Mouse (Mus musculus): ENCODE measurements around the gene Ctcf. TPM values are rescaled to one million over a fixed set of nuclear protein-coding genes. Genes with fewer than 3 reads are reported as not detected.
A peak's percentile ranks its signal among the peaks of the same experiment; 100 is the strongest.

Gene Ctcf
- polyA plus RNA-seq, 1 experiment from 2014 or later, result 101 TPM

DNA sequence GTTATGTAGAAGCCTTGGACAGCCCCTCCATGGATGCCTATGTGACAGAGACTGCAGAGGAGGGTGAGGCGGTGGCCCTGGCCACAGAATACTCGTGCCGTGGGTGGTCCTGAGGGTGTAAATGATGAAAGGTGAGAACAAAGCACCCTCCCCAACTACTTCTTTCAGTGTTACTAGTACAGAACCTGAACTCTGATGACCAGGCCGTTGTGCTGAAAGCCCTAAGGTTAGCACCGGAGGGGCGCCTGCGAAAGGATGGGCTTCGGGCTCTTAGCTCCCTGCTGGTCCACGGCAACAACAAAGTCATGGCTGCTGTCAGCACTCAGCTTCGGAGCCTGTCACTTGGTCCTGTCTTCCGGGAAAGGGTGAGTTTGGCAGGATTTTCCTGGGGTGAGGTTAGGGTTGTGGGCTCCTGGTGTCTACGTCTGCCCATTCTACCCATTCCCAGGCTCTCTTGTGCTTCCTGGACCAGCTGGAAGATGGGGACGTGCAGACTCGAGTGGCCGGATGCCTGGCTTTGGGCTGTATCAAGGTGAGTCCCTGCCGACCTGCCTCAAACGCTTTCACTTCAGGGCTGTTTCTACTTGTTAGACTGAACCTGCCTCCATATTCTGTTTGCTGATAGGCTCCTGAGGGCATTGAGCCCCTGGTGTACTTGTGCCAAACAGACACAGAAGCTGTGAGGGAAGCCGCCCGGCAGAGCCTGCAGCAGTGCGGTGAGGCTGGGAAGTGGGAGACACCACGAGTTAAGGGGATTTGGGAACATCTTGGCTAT, 15.2 kb upstream of the Ctcf start:
- no peak overlapping the region for H3K9ac ChIP-seq (replicated peaks; ENCODE audit: low read depth, low read length)
- no peaks in the 10 kb centered on the region for H3K27me3 ChIP-seq (ENCODE audit: control insufficient read depth, insufficient read depth, low read length)
- 90% methylated on average over 21 of the region's 21 CpGs for WGBS
- no peak overlapping the region for H3K27ac ChIP-seq (ENCODE audit: low read length)
- no peak overlapping the region for H3K4me3 ChIP-seq (ENCODE audit: low read depth, low read length)
- peaks cover 17% of the 10 kb centered on the region for H3K4me1 ChIP-seq (ENCODE audit: control insufficient read depth, insufficient read depth, low read length)
- H3K9me3 ChIP-seq (ENCODE audit: control insufficient read depth, low read depth, low read length), result no peaks in the 10 kb centered on the region
- no peak overlapping the region for H3K4me2 ChIP-seq (replicated peaks; ENCODE audit: low read depth, low read length)
- peaks cover 56% of the 10 kb centered on the region for H3K36me3 ChIP-seq (ENCODE audit: control insufficient read depth, insufficient read depth, low read length)
- no peak for ATAC-seq (ENCODE audit: insufficient number of reproducible peaks, insufficient read depth, low FRiP score, low read depth)

DNA sequence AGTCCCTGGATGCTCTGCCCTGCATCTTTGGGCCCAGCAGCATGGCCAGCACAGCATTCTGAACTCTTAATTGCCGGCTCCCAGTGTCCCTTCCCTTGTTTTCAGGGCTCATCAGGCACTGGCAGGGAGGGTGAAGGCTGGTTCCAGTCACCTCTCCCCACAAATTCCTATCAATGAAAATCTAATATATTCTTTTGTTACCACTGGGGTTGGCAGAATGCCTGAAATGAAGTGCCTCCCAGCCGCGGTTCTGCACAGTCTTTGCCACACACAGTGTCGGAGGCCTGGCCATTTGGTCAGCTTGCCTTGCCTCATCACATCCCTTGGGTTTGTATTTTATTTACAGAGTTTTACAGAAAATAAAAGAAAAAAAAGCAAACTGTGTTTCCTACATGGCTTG, 14.5 kb upstream of the Ctcf start:
- Histone ChIP-seq H3K4me1 (ENCODE audit: control insufficient read depth, insufficient read depth, low read length) (peaks cover 17% of the 10 kb centered on the region), H3K9ac (replicated peaks; ENCODE audit: low read depth, low read length) (no peak overlapping the region), H3K27ac (ENCODE audit: low read length) (peak overlapping the region; percentile 1; the same call in 1 of the 2 replicates), H3K4me3 (ENCODE audit: low read depth, low read length) (no peak overlapping the region), H3K27me3 (ENCODE audit: control insufficient read depth, insufficient read depth, low read length) (no peaks in the 10 kb centered on the region), H3K9me3 (ENCODE audit: control insufficient read depth, low read depth, low read length) (no peaks in the 10 kb centered on the region), H3K36me3 (ENCODE audit: control insufficient read depth, insufficient read depth, low read length) (peaks cover 51% of the 10 kb centered on the region), H3K4me2 (replicated peaks; ENCODE audit: low read depth, low read length) (no peak overlapping the region)
- 69% methylated on average over 4 of the region's 4 CpGs for WGBS
- ATAC-seq (ENCODE audit: insufficient number of reproducible peaks, insufficient read depth, low FRiP score, low read depth), result 0 out of 2 replicates have a peak, but pooled peaks have one; percentile 7

DNA sequence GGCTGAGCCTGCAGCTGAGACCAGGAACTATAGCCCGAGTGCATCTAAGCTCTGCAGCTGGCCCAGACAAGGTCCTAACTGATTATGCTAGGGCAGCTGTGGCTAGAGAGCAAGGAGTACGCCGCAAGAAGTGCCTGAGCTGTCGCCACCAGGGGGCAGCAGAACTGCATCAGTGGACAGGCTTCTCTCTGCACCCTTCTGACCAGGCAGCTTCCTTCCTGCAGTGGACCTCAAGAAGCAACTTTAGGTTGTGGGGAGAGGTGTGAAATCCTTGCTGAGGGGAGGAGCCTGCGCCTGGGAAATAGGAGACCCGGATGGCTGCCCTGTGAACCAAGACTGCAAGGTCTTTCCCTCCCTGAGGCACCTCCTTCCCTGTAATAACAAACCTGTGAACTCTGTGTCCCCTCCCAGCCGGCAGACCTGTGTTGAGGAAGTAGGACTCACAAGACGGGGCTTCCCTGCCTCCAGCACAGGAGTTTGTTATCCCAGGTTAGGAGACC, 13.9 kb upstream of the Ctcf start:
- no peak overlapping the region for H3K4me2 ChIP-seq (replicated peaks; ENCODE audit: low read depth, low read length)
- no peaks in the 10 kb centered on the region for H3K27me3 ChIP-seq (ENCODE audit: control insufficient read depth, insufficient read depth, low read length)
- peak; percentile 91 for ATAC-seq (ENCODE audit: insufficient number of reproducible peaks, insufficient read depth, low FRiP score, low read depth)
- H3K4me1 ChIP-seq (ENCODE audit: control insufficient read depth, insufficient read depth, low read length), result peaks cover 17% of the 10 kb centered on the region
- WGBS, result 4% methylated on average over 8 of the region's 8 CpGs
- H3K9me3 ChIP-seq (ENCODE audit: control insufficient read depth, low read depth, low read length), result no peaks in the 10 kb centered on the region
- no peak overlapping the region for H3K4me3 ChIP-seq (ENCODE audit: low read depth, low read length)
- H3K9ac ChIP-seq (replicated peaks; ENCODE audit: low read depth, low read length), result no peak overlapping the region
- H3K27ac ChIP-seq (ENCODE audit: low read length), result peak overlapping the region; percentile 48; the same call in 1 of the 2 replicates
- peaks cover 45% of the 10 kb centered on the region for H3K36me3 ChIP-seq (ENCODE audit: control insufficient read depth, insufficient read depth, low read length)

DNA sequence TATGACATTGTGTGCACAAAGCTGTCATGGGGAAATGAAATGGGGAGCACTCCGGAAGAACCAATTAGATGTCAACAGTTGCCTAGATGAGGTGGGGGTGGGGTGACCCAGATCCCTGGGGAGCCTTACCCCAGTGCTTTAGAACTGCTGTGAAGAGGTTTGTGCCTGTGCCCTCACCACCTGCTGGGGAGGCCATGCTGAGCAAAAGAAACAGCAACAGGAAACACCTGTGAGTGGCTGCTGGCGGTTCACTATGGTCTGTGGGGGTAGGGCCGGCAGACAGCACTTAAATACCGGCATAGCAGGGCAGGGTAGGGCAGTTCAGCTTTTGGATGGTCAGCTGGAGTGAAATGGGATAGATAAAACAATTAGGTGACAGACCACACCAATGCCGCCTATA, 13.2 kb upstream of the Ctcf start:
- no peaks in the 10 kb centered on the region for H3K27me3 ChIP-seq (ENCODE audit: control insufficient read depth, insufficient read depth, low read length)
- H3K9me3 ChIP-seq (ENCODE audit: control insufficient read depth, low read depth, low read length), result no peaks in the 10 kb centered on the region
- no peak overlapping the region for H3K4me2 ChIP-seq (replicated peaks; ENCODE audit: low read depth, low read length)
- ATAC-seq (ENCODE audit: insufficient number of reproducible peaks, insufficient read depth, low FRiP score, low read depth), result no peak
- H3K4me1 ChIP-seq (ENCODE audit: control insufficient read depth, insufficient read depth, low read length), result peaks cover 17% of the 10 kb centered on the region
- no peak overlapping the region for H3K4me3 ChIP-seq (ENCODE audit: low read depth, low read length)
- H3K9ac ChIP-seq (replicated peaks; ENCODE audit: low read depth, low read length), result no peak overlapping the region
- WGBS, result 34% methylated on average over 5 of the region's 5 CpGs
- peaks cover 38% of the 10 kb centered on the region for H3K36me3 ChIP-seq (ENCODE audit: control insufficient read depth, insufficient read depth, low read length)
- peak overlapping the region; percentile 48; the same call in 1 of the 2 replicates for H3K27ac ChIP-seq (ENCODE audit: low read length)

DNA sequence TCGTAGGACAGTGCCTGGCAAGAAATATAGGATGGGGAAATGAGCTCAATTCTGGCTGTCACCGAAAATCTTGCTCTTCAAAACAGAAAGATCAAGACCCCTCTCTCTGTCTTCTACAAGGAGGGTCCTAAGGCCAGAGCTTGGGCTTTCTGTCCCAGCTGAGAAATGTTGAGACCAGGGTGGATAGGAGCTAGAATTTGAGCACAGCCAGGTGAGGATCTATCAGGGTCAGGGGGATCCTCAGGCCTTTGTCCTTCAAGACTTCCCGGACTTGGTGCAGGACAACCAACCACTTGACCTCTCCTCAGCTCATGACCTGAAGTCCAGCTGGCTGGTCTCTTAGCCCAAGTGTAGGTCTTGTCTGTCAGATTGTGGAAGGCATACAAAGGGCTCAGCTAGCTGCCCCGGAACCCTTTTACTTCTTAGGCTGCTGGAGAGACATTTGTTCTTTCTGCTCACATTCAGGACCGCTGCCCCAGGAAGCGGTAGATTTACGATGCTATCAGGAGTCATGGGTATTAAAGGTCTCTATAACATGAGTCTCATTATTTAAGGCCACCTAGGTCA, 12.6 kb upstream of the Ctcf start:
- Histone ChIP-seq H3K27ac (ENCODE audit: low read length) (no peak overlapping the region), H3K4me1 (ENCODE audit: control insufficient read depth, insufficient read depth, low read length) (peaks cover 17% of the 10 kb centered on the region), H3K4me2 (replicated peaks; ENCODE audit: low read depth, low read length) (no peak overlapping the region), H3K4me3 (ENCODE audit: low read depth, low read length) (no peak overlapping the region), H3K9me3 (ENCODE audit: control insufficient read depth, low read depth, low read length) (no peaks in the 10 kb centered on the region), H3K36me3 (ENCODE audit: control insufficient read depth, insufficient read depth, low read length) (peaks cover 32% of the 10 kb centered on the region), H3K27me3 (ENCODE audit: control insufficient read depth, insufficient read depth, low read length) (no peaks in the 10 kb centered on the region), H3K9ac (replicated peaks; ENCODE audit: low read depth, low read length) (no peak overlapping the region)
- WGBS, result 54% methylated on average over 7 of the region's 7 CpGs
- ATAC-seq (ENCODE audit: insufficient number of reproducible peaks, insufficient read depth, low FRiP score, low read depth), result no peak

DNA sequence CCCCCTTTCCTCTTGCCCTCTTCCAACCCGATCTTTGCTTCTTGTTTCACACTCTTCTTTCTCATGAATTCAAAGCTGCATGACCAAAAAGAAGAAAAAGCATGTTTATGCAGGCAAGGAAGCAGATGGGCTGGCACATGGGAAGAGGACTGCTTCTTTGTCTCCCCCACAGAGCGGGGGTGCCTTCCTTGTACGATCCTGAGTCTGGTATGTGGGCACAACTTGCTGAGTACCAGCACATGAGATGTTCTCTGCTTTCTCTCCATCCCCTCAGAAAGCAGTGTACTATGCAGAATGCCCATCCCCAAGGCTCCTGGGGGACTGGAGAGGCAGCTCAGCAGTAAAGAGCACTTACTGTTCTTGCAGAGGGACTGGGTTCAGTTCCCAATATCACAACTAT, 12.0 kb upstream of the Ctcf start:
- Histone ChIP-seq H3K27me3 (ENCODE audit: control insufficient read depth, insufficient read depth, low read length) (no peaks in the 10 kb centered on the region), H3K4me1 (ENCODE audit: control insufficient read depth, insufficient read depth, low read length) (peaks cover 17% of the 10 kb centered on the region), H3K4me2 (replicated peaks; ENCODE audit: low read depth, low read length) (no peak overlapping the region), H3K27ac (ENCODE audit: low read length) (peak overlapping the region; percentile 22; the same call in 1 of the 2 replicates), H3K36me3 (ENCODE audit: control insufficient read depth, insufficient read depth, low read length) (peaks cover 25% of the 10 kb centered on the region), H3K4me3 (ENCODE audit: low read depth, low read length) (no peak overlapping the region), H3K9ac (replicated peaks; ENCODE audit: low read depth, low read length) (no peak overlapping the region), H3K9me3 (ENCODE audit: control insufficient read depth, low read depth, low read length) (no peaks in the 10 kb centered on the region)
- no peak for ATAC-seq (ENCODE audit: insufficient number of reproducible peaks, insufficient read depth, low FRiP score, low read depth)
- 57% methylated on average over 3 of the region's 3 CpGs for WGBS

DNA sequence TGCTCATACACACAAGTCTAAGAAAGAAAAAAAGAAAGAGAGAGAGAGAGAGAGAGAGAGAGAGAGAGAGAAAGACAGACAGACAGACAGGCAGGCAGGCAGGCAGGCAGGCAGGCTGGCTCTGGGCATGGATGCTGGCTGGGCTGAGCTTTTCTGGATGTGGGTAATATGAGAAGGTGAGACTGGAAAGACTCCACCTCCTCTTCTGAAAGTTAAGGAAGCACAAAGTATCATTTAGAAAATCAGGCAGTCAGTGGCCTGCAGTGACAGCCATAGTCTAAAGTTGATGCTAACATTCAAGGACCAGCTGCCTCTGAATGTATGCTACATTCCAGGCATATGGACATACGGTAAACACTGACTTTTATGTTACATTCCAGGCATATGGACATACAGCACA, 11.5 kb upstream of the Ctcf start:
- 31% methylated on average over 1 of the region's 1 CpGs for WGBS
- H3K36me3 ChIP-seq (ENCODE audit: control insufficient read depth, insufficient read depth, low read length), result peaks cover 21% of the 10 kb centered on the region
- H3K4me2 ChIP-seq (replicated peaks; ENCODE audit: low read depth, low read length), result no peak overlapping the region
- H3K27ac ChIP-seq (ENCODE audit: low read length), result peak overlapping the region; percentile 22; the same call in 1 of the 2 replicates
- H3K4me1 ChIP-seq (ENCODE audit: control insufficient read depth, insufficient read depth, low read length), result peaks cover 17% of the 10 kb centered on the region
- H3K9me3 ChIP-seq (ENCODE audit: control insufficient read depth, low read depth, low read length), result no peaks in the 10 kb centered on the region
- no peak overlapping the region for H3K4me3 ChIP-seq (ENCODE audit: low read depth, low read length)
- no peak overlapping the region for H3K9ac ChIP-seq (replicated peaks; ENCODE audit: low read depth, low read length)
- H3K27me3 ChIP-seq (ENCODE audit: control insufficient read depth, insufficient read depth, low read length), result no peaks in the 10 kb centered on the region
- no peak for ATAC-seq (ENCODE audit: insufficient number of reproducible peaks, insufficient read depth, low FRiP score, low read depth)

DNA sequence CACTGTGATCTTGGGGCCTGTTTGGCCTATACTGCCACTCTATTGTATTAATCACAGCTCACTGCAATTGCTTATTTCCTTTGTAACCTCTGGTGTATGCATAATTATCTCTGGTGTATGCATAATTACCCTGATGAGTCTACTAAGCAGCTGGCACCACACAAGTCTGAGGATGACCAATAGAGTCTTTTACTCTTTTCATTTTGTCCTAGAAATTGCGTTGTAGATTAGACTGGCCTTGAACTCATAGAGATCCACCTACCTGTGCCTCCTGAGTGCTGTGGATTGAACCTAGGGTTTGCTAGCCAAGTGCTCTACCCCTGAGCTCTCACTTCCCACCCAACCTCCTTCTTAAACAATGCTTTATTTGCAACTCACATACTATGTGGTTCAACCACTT, 10.3 kb upstream of the Ctcf start:
- no peak overlapping the region for H3K9ac ChIP-seq (replicated peaks; ENCODE audit: low read depth, low read length)
- no peak overlapping the region for H3K4me2 ChIP-seq (replicated peaks; ENCODE audit: low read depth, low read length)
- no peak for ATAC-seq (ENCODE audit: insufficient number of reproducible peaks, insufficient read depth, low FRiP score, low read depth)
- H3K4me1 ChIP-seq (ENCODE audit: control insufficient read depth, insufficient read depth, low read length), result peaks cover 17% of the 10 kb centered on the region
- no peaks in the 10 kb centered on the region for H3K27me3 ChIP-seq (ENCODE audit: control insufficient read depth, insufficient read depth, low read length)
- WGBS, result 74% methylated on average over 1 of the region's 1 CpGs
- no peak overlapping the region for H3K4me3 ChIP-seq (ENCODE audit: low read depth, low read length)
- H3K36me3 ChIP-seq (ENCODE audit: control insufficient read depth, insufficient read depth, low read length), result peaks cover 9% of the 10 kb centered on the region; the same call in 1 of the 2 replicates
- H3K27ac ChIP-seq (ENCODE audit: low read length), result no peak overlapping the region
- no peaks in the 10 kb centered on the region for H3K9me3 ChIP-seq (ENCODE audit: control insufficient read depth, low read depth, low read length)
